Mouse (Mus musculus) ES-E14 (cell line): Measurements from ENCODE around the gene E2f6.

Experiments used
- CHD2 ChIP-seq: IDR thresholded peaks from 2 replicates; pipeline ENCODE4 v1.6.1; 2014; ENCODE audit warnings: mild to moderate bottlenecking, low read depth, low read length, inconsistent platforms
- ZC3H11A ChIP-seq: IDR thresholded peaks from 2 replicates; pipeline ENCODE4 v1.6.1; 2012; ENCODE audit warnings: low read depth, mild to moderate bottlenecking, inconsistent platforms, low read length, borderline replicate concordance

DNA sequence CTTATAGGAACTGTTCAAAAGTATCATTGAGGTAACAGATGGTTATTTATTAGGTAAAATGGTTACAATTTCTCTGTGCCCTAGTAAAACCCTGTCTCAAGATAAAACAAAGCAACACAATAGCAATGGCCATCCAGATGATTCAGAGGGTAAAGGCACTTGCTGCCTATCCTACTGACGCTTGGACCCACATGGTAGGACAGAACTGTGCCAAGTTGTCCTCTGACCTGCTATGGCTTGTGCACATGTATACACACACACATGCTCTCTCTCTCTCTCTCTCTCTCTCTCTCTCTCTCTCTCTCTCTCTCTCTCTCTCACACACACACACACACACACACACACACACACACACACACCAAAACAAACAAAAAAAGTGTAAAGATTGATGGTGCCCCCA is 21.6 kb upstream of the E2f6 start:
- TF ChIP-seq ZC3H11A = no peak
- TF ChIP-seq CHD2 = no peak
